Mouse (Mus musculus) forebrain, embryonic 16.5 days (tissue): ENCODE measurements at regions not wholly inside any gene's neighbourhood (a gene's known extent, or its start where the extent isn't known, plus 50 kb on each side); places are given as distances from the start of the nearest gene placed in this dataset.

Experiments
- ATAC-seq: fragments of 200-750 bp; cut with Nextera tagmentation; 2 replicates; pipeline ENCODE4 v1.8.0; 2017; ENCODE audit warnings: mild to moderate bottlenecking, moderate library complexity
- H3K27ac ChIP-seq: fragments of 300-500 bp; sonication (generic); 2 replicates; pipeline ENCODE4 v1.5.1; 2014; ENCODE audit warnings: low read length, control low read depth
- H3K27me3 ChIP-seq: fragments of 300-500 bp; sonication (generic); replicated peaks from 2 replicates; pipeline ENCODE4 v1.6.1; 2014; ENCODE audit warnings: low read length; ENCODE audit not compliant: control insufficient read depth, insufficient read depth
- H3K36me3 ChIP-seq: fragments of 300-500 bp; sonication (generic); 2 replicates; pipeline ENCODE4 v1.6.1; 2014; ENCODE audit not compliant: control insufficient read depth, insufficient read depth
- H3K4me1 ChIP-seq: fragments of 300-500 bp; sonication (generic); replicated peaks from 2 replicates; pipeline ENCODE4 v1.6.1; 2014; ENCODE audit warnings: low read length; ENCODE audit not compliant: control insufficient read depth, insufficient read depth
- H3K4me2 ChIP-seq: fragments of 300-500 bp; sonication (generic); 2 replicates; pipeline ENCODE4 v1.6.1; 2014; ENCODE audit warnings: mild to moderate bottlenecking, low read length, control low read depth
- H3K4me3 ChIP-seq: fragments of 300-500 bp; sonication (generic); replicated peaks from 2 replicates; pipeline ENCODE4 v1.5.1; 2014; ENCODE audit warnings: mild to moderate bottlenecking, low read length, control low read depth
- H3K9ac ChIP-seq: fragments of 300-500 bp; sonication (generic); replicated peaks from 2 replicates; pipeline ENCODE4 v1.6.1; 2014; ENCODE audit warnings: low read depth, low read length, control low read depth
- H3K9me3 ChIP-seq: fragments of 300-500 bp; sonication (generic); 2 replicates; pipeline ENCODE4 v1.6.1; 2016; ENCODE audit warnings: low read length; ENCODE audit not compliant: control insufficient read depth
- WGBS: fragments of 180-500 bp; shearing (Covaris S2); extraction: QIAGEN DNeasy Blood & Tissue Kit; methylation state at CpG from one replicate; pipeline ENCODE4 v1.1.7; 2014; 5-methylcytosine and 5-hydroxymethylcytosine counted together

DNA sequence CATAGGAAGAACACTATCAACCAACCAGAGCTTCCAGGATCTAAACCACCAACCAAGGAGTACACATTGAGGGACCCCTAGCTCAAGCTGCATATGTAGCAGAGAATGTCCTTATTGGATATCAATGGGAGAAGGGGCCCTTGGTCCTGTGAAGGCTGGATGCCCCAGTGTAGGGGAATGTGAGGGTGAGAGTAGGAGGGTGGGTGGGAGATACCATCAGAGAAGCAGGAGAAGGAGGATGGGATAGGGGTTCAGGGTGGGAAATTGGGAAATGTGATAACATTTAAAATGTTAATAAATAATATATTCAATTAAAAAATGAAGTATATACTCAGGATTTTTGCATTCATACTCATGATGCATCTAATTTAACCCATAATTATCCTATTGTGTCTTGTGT, 523.6 kb downstream of the Prdm13 start:
- no peaks in the 10 kb centered on the region for H3K36me3 ChIP-seq
- H3K9me3 ChIP-seq = no peaks in the 10 kb centered on the region
- no peak overlapping the region for H3K27ac ChIP-seq
- no peak for ATAC-seq
- H3K4me3 ChIP-seq = no peak overlapping the region
- H3K9ac ChIP-seq = no peak overlapping the region
- no peaks in the 10 kb centered on the region for H3K4me1 ChIP-seq
- no peaks in the 10 kb centered on the region for H3K27me3 ChIP-seq
- no peak overlapping the region for H3K4me2 ChIP-seq

DNA sequence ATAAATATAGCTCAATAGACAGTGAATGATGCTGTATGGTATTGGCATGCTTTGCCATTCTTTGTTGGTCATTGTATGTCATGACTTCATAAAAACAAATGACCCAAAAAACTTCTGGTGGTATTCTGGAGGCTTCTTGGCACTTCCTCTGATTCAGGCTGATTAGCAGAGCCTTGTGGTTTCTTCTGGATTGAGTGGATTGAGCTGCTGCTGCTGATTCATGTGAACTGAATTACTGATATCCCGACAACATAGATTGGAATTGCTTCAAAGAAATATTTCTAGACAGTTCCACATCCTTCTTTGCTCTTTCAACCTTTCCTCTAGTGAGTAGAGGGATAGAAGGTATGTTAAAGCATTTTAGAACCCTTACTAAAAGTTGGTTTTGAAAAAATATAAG, 559.9 kb downstream of the Prdm13 start:
- H3K27me3 ChIP-seq = no peaks in the 10 kb centered on the region
- no peaks in the 10 kb centered on the region for H3K9me3 ChIP-seq
- 97% methylated on average over 1 of the region's 1 CpGs for WGBS
- H3K4me3 ChIP-seq = no peak overlapping the region
- no peak overlapping the region for H3K27ac ChIP-seq
- no peaks in the 10 kb centered on the region for H3K36me3 ChIP-seq
- no peak for ATAC-seq
- H3K4me1 ChIP-seq = no peaks in the 10 kb centered on the region
- no peak overlapping the region for H3K4me2 ChIP-seq
- no peak overlapping the region for H3K9ac ChIP-seq

DNA sequence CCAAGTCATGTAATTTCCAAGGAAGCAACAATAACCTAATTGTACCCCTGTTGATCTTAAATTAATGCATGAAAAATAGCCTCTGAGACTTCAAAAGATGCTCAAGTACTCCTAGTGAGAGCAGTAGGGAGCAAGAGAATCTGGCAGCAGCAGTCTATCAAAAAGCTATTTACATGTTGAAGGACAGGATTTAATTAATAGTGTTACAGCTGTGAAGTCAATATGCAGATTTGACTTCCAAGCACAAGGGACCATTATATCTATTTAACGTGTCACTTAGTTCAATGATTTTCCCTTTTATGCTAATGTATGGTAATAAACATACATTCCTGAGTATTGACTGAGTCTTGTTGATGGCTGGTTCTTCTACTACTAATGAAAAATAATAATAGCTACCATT, 590.0 kb downstream of the Prdm13 start:
- H3K27me3 ChIP-seq = no peaks in the 10 kb centered on the region
- ATAC-seq = peak; percentile 89
- H3K27ac ChIP-seq = no peak overlapping the region
- H3K4me2 ChIP-seq = no peak overlapping the region
- WGBS = 38% methylated on average over 1 of the region's 1 CpGs
- no peaks in the 10 kb centered on the region for H3K9me3 ChIP-seq
- no peak overlapping the region for H3K9ac ChIP-seq
- H3K4me1 ChIP-seq = no peaks in the 10 kb centered on the region
- no peaks in the 10 kb centered on the region for H3K36me3 ChIP-seq
- no peak overlapping the region for H3K4me3 ChIP-seq

DNA sequence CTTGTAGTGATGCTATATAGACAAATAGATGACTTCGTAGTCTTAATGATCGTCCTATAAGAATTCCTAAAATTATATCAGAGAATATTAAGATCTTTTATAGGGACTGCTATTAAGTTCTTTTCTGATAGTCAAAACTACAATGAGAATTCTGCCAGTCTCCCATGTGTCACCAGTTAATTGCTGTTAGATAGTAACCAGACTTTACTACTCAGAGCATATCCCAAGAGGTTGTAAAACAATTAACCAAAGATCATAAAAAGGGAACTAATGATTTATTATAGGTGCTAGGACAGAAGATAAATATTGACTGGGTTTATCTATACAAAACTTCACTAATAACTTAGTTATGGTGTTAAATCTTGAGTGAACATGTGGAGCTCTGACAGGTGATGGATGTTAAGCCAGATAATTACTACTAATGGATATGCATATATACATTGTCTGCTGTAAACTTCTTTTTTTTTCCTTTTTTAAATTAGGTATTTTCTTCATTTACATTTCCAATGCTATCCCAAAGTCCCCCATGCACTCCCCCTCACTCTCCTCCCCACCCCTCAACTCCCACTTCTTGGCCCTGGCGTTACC, 615.5 kb downstream of the Prdm13 start:
- no peak overlapping the region for H3K27ac ChIP-seq
- H3K36me3 ChIP-seq = no peaks in the 10 kb centered on the region
- no peaks in the 10 kb centered on the region for H3K4me1 ChIP-seq
- ATAC-seq = no peak
- 92% methylated on average over 3 of the region's 3 CpGs for WGBS
- H3K27me3 ChIP-seq = no peaks in the 10 kb centered on the region
- no peak overlapping the region for H3K4me3 ChIP-seq
- H3K9ac ChIP-seq = no peak overlapping the region
- H3K9me3 ChIP-seq = no peaks in the 10 kb centered on the region
- no peak overlapping the region for H3K4me2 ChIP-seq
